Mouse (Mus musculus): ENCODE data around the gene Gnai1. TPM values are rescaled to one million over a fixed set of nuclear protein-coding genes. Genes with fewer than 3 reads are reported as not detected.
"Not testable (repeated sequence)": the region's sequence is repeated elsewhere in the genome, so short reads cannot be mapped to it uniquely, and the experiment has no call there.

Gnai1 gene
- 43.4 and 44.8 TPM in 2 replicates for polyA plus RNA-seq (2015; fragmentation: Nextera tagmentation; extraction: Ambion mirVana)

GRCm38 (mm10) chr5:18360281-18360819 is at the start of gene Gnai1:
Gnai1 (minus strand) TSS chr5:18360355.
- Histone ChIP-seq H3K4me3 (peak within 1 kb of the TSS; percentile 92), H3K36me3 (no peaks in the 10 kb centered on the region), H3K4me2 (peak within 1 kb of the TSS; percentile 88), H3K27me3 (no peaks in the 10 kb centered on the region), H3K9me3 (no peaks in the 10 kb centered on the region), H3K27ac (peak within 1 kb of the TSS; percentile 72), H3K4me1 (peaks cover 13% of the 10 kb centered on the region), H3K9ac (peak within 1 kb of the TSS; percentile 75)
- ATAC-seq (ENCODE audit: borderline replicate concordance, extremely low read depth, low FRiP score, low TSS enrichment), result peak; percentile 96
- WGBS, result under 1% methylated on average over 44 of the region's 76 CpGs

GRCm38 (mm10) chr5:18367864-18368263 is 7.7 kb upstream of the Gnai1 start:
- Histone ChIP-seq H3K4me2 (no peak overlapping the region), H3K4me1 (no peaks in the 10 kb centered on the region), H3K27me3 (no peaks in the 10 kb centered on the region), H3K9me3 (no peaks in the 10 kb centered on the region), H3K36me3 (no peaks in the 10 kb centered on the region), H3K4me3 (no peak overlapping the region), H3K27ac (no peak overlapping the region), H3K9ac (no peak overlapping the region)
- no peak for ATAC-seq (ENCODE audit: borderline replicate concordance, extremely low read depth, low FRiP score, low TSS enrichment)
- 16% methylated on average over 2 of the region's 2 CpGs for WGBS

- H3K4me1 ChIP-seq, result no peaks in the 10 kb centered on the region
- 93% methylated on average over 3 of the region's 3 CpGs for WGBS
- no peak for ATAC-seq (ENCODE audit: borderline replicate concordance, extremely low read depth, low FRiP score, low TSS enrichment)
- no peak overlapping the region for H3K4me2 ChIP-seq
- no peak overlapping the region for H3K9ac ChIP-seq
- no peak overlapping the region for H3K4me3 ChIP-seq
- no peaks in the 10 kb centered on the region for H3K27me3 ChIP-seq
- no peaks in the 10 kb centered on the region for H3K36me3 ChIP-seq
- no peaks in the 10 kb centered on the region for H3K9me3 ChIP-seq
- H3K27ac ChIP-seq, result no peak overlapping the region
These were observed 5.3 kb upstream of the Gnai1 start for GRCm38 (mm10) chr5:18365460-18365859.

GRCm38 (mm10) chr5:18360956-18361355 is 801 bp upstream of the Gnai1 start:
- 26% methylated on average over 6 of the region's 6 CpGs for WGBS

GRCm38 (mm10) chr5:18359376-18360280 is 527 bp downstream of the Gnai1 start:
- H3K4me1 ChIP-seq, result peaks cover 13% of the 10 kb centered on the region
- WGBS, result under 1% methylated on average over 74 of the region's 76 CpGs
- no peaks in the 10 kb centered on the region for H3K27me3 ChIP-seq
- peak overlapping the region; percentile 72 for H3K27ac ChIP-seq
- peak; percentile 84 for ATAC-seq (ENCODE audit: borderline replicate concordance, extremely low read depth, low FRiP score, low TSS enrichment)
- no peaks in the 10 kb centered on the region for H3K36me3 ChIP-seq
- no peaks in the 10 kb centered on the region for H3K9me3 ChIP-seq
- H3K4me2 ChIP-seq, result peak overlapping the region; percentile 88
- peak overlapping the region; percentile 75 for H3K9ac ChIP-seq
- peak overlapping the region; percentile 92 for H3K4me3 ChIP-seq

More at GRCm38 (mm10) chr5:18360956-18361355, 801 bp upstream of the Gnai1 start:
- H3K4me2 ChIP-seq, result peak overlapping the region; percentile 88
- H3K9me3 ChIP-seq, result no peaks in the 10 kb centered on the region
- H3K27me3 ChIP-seq, result no peaks in the 10 kb centered on the region
- no peak for ATAC-seq (ENCODE audit: borderline replicate concordance, extremely low read depth, low FRiP score, low TSS enrichment)
- no peak overlapping the region for H3K27ac ChIP-seq
- H3K4me3 ChIP-seq, result peak overlapping the region; percentile 92
- no peaks in the 10 kb centered on the region for H3K36me3 ChIP-seq
- H3K4me1 ChIP-seq, result peaks cover 13% of the 10 kb centered on the region
- peak overlapping the region; percentile 68; the same call in 1 of the 2 replicates for H3K9ac ChIP-seq

- Histone ChIP-seq H3K27ac (no peak overlapping the region), H3K4me2 (peak overlapping the region; percentile 88), H3K9ac (no peak overlapping the region; the same call in 1 of the 2 replicates), H3K36me3 (no peaks in the 10 kb centered on the region), H3K27me3 (no peaks in the 10 kb centered on the region), H3K4me3 (peak overlapping the region; percentile 92), H3K4me1 (peaks cover 13% of the 10 kb centered on the region), H3K9me3 (no peaks in the 10 kb centered on the region)
- 27% methylated on average over 6 of the region's 6 CpGs for WGBS
- no peak for ATAC-seq (ENCODE audit: borderline replicate concordance, extremely low read depth, low FRiP score, low TSS enrichment)
These were observed 1.4 kb downstream of the Gnai1 start for GRCm38 (mm10) chr5:18358778-18359177.

- Histone ChIP-seq H3K36me3 (no peaks in the 10 kb centered on the region), H3K9me3 (no peaks in the 10 kb centered on the region), H3K9ac (no peak overlapping the region), H3K4me2 (peak overlapping the region; percentile 88), H3K27ac (no peak overlapping the region), H3K4me3 (0 out of 2 replicates have a peak overlapping the region, but pooled peaks have one; percentile 92), H3K27me3 (no peaks in the 10 kb centered on the region), H3K4me1 (peaks cover 13% of the 10 kb centered on the region)
- WGBS, result 10% methylated on average over 3 of the region's 3 CpGs
- ATAC-seq (ENCODE audit: borderline replicate concordance, extremely low read depth, low FRiP score, low TSS enrichment), result no peak
These were observed 2.0 kb downstream of the Gnai1 start for GRCm38 (mm10) chr5:18358191-18358590.

- H3K4me3 ChIP-seq, result no peak overlapping the region
- H3K9me3 ChIP-seq, result peaks cover 5% of the 10 kb centered on the region; the same call in 1 of the 2 replicates
- no peak overlapping the region for H3K27ac ChIP-seq
- H3K36me3 ChIP-seq, result no peaks in the 10 kb centered on the region
- WGBS, result 89% methylated on average over 3 of the region's 3 CpGs
- no peak overlapping the region for H3K9ac ChIP-seq
- ATAC-seq (ENCODE audit: borderline replicate concordance, extremely low read depth, low FRiP score, low TSS enrichment), result no peak
- H3K4me1 ChIP-seq, result no peaks in the 10 kb centered on the region
- H3K4me2 ChIP-seq, result no peak overlapping the region
- H3K27me3 ChIP-seq, result no peaks in the 10 kb centered on the region
These were observed 12.9 kb downstream of the Gnai1 start for GRCm38 (mm10) chr5:18347297-18347696.

GRCm38 (mm10) chr5:18343455-18344142 is 16.6 kb downstream of the Gnai1 start:
- Histone ChIP-seq H3K27me3 (no peaks in the 10 kb centered on the region), H3K9ac (no peak overlapping the region), H3K4me3 (no peak overlapping the region), H3K36me3 (no peaks in the 10 kb centered on the region), H3K4me1 (no peaks in the 10 kb centered on the region), H3K4me2 (no peak overlapping the region), H3K27ac (no peak overlapping the region), H3K9me3 (peaks cover 5% of the 10 kb centered on the region; the same call in 1 of the 2 replicates)
- WGBS, result 80% methylated on average over 4 of the region's 4 CpGs
- ATAC-seq (ENCODE audit: borderline replicate concordance, extremely low read depth, low FRiP score, low TSS enrichment), result no peak

- Histone ChIP-seq H3K4me1 (no peaks in the 10 kb centered on the region), H3K9me3 (peaks cover 5% of the 10 kb centered on the region; the same call in 1 of the 2 replicates), H3K9ac (no peak overlapping the region), H3K4me3 (no peak overlapping the region), H3K27ac (no peak overlapping the region), H3K36me3 (no peaks in the 10 kb centered on the region), H3K4me2 (no peak overlapping the region), H3K27me3 (no peaks in the 10 kb centered on the region)
- no peak for ATAC-seq (ENCODE audit: borderline replicate concordance, extremely low read depth, low FRiP score, low TSS enrichment)
- WGBS, result 57% methylated on average over 4 of the region's 4 CpGs
These were observed 17.2 kb downstream of the Gnai1 start for GRCm38 (mm10) chr5:18342765-18343454.

GRCm38 (mm10) chr5:18341876-18342275 is 18.3 kb downstream of the Gnai1 start:
- not testable (repeated sequence) for H3K4me3 ChIP-seq, H3K9ac ChIP-seq, H3K9me3 ChIP-seq, H3K4me2 ChIP-seq, H3K27ac ChIP-seq, H3K36me3 ChIP-seq, H3K4me1 ChIP-seq, H3K27me3 ChIP-seq
- WGBS, result 75% methylated on average over 1 of the region's 1 CpGs
- ATAC-seq (ENCODE audit: borderline replicate concordance, extremely low read depth, low FRiP score, low TSS enrichment), result 0 out of 2 replicates have a peak, but pooled peaks have one; percentile 31
